Mouse (Mus musculus) lung, postnatal 14 days (tissue): ENCODE results near the gene Map3k1.

Experiments used
- DNase-seq: peaks from one replicate; pipeline ENCODE4 v3.0.0; 2021

Gene Map3k1

DNA sequence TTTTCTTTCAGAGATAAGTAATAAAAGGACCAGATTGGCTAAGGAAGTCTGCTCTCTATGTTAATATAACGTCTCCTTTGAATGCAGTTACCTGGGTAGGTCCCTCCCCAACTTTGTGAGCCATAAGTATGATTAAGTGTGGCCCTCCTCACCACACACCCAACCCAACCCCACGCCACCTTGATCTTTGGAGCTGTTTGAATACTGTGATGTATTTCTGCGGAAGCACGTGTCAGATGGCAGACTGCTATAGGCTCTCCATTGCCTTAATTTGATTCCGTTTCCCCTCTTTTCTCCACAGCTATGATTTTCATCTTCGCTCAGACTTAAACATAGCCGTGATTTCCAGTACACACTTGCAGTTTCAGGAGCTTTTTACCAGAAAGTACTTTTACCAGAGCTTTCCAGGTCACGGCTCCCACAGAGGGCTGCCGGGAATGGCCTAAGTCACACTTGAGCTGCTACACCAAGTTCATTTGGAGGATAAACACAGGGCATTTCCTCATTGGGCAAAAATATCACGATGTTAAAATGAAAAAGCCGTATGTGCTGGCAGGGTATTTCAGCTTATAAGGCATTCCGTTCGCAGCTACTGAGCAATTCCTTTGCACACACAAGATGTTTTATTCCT is 2.3 kb upstream of the Map3k1 start:
- DNase-seq: no peak

DNA sequence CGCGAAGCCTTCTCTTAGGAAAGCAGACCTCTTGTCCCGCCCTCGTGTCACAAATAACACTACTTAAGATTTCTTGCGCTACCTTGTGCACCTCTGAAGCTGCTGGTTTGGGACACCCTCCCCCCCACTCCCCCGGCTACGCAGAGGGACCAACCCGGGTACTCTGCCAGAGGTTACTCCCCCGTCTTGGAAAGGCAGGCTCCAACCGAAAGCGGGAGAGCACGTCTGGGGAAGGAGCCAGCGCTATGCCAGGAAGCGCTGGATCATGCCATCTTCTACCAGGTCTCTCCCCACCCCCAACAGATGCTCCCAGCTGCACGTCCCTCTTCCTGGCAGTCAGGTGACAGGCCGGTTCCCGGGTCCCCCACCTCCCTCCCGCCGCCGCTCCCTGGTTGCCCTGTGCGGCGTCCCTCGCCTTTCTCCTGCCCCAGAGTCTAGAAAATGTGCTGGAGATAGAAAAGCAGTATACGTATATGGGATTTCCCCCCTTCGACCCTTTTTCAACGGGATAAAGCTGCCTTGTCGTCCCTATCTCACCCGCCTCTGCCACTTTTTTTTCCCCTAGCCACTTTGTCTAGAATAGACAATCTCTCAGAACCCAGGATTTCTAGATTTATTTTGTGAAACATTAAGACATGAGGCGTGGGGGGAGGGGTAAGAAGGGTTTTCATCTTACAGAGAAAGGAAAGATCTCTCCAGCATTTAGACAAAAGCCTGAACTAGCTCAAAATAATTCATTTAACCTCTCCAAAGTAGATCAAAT is 854 bp upstream of the Map3k1 start:
- DNase-seq: peak; percentile 50

DNA sequence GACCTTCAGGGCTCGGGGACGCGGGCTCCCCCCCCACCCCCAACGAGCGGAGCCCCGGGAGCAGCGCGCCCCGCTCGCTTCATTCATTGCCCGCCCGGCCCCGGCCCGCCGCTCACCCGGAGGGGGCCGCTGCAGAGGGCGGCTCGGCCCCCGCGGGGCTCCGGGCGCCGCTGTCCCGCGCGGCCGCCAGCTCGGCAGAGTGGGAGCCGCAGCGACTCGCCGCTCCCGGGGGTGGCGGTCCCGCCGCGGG is 481 bp downstream of the Map3k1 start:
- no peak for DNase-seq

- no peak for DNase-seq
Measured at GRCm38 (mm10) chr13:111807596-111808386, 1.0 kb downstream of the Map3k1 start.

DNA sequence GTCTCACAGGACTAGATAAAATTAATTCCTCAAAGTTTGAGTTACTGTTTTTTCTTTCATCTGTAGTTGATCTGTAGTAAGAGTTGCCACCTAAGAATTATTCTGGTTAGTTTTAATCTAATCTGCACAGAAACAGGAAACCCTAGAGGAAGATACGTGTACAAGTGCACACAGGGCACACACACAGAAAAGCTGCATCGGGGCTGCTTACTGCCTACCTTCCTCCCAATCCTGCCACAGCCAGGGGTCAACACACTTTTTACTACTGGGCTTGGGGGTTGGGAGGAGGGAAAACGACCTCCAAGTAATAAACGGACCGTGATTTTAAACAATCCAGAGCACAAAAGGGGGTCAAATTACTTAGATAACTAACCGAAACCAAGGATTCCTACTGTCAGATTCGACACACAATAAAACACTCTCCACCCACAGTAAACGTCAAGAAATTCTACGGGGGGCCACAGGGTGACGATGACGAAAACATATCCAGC is 1.6 kb downstream of the Map3k1 start:
- DNase-seq: no peak

DNA sequence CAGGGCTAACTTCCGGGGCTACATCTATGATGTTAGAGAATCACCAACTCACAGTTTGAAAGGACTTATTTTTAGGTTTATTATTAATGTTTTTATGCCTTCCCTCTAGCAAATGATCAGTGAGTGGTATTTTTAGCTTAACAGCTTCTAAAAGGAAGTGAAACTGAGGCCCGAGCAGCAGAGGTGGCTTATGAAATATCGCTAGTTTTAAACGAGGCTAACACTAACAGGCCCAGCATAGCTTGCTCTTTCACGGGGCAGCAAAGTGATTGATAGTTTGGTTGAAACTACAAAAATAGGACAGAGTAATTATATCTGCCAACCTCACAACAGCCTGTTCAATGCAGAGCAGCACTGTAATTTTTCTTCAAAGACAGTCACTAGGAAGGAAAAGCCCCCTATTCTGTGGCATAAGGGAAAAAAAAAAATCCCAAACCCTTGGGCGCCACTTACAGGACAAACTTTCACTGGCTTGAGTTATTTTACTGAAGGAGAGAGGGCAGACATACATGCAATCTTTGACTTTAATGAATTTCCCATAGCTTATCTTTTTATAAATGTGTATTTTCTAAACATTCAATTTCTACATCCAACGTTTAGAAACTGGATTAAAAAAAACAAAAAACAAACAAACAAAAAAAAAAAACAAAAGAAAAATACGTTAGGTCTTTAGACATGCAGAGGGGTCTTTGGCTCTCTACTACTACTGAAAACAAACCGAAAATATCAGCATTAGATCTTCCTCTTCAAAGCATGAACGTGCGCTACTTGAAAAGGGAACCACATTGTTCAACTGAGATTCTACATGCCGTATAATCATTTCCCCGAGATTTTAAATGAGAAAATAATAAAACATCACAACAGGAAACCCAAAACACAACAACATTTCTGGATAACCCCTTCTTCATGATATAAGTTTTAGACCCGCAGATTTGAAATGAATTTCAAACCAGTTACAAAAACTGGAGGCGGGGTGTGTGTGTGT is 2.8 kb downstream of the Map3k1 start:
- no peak for DNase-seq

- peak; percentile 3 for DNase-seq
Measured at GRCm38 (mm10) chr13:111804951-111805673, 3.7 kb downstream of the Map3k1 start.

GRCm38 (mm10) chr13:111804189-111804588 is 4.6 kb downstream of the Map3k1 start:
- DNase-seq: no peak

- DNase-seq: peak; percentile 7
Measured at GRCm38 (mm10) chr13:111803506-111803905, 5.3 kb downstream of the Map3k1 start.

DNA sequence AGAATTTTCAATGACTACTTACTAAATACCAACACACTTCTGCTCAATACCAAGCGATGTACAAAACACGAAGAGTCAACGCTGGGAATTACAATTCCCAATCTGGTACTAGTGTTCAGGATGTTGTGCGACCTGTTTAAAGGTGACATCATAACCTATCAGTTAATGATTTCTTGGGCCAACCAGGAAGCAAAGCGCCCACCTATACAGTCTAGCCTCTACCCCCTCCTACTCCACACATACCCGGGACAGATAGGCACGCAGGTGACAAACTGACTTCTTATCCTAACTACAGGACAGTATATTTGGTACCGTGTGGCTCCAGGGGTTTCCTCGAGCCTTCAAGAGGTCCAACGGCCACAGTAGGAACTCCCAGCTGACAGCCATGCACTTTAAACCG is 5.9 kb downstream of the Map3k1 start:
- peak; percentile 0 for DNase-seq

GRCm38 (mm10) chr13:111802271-111802665 is 6.5 kb downstream of the Map3k1 start:
- peak; percentile 0 for DNase-seq

DNA sequence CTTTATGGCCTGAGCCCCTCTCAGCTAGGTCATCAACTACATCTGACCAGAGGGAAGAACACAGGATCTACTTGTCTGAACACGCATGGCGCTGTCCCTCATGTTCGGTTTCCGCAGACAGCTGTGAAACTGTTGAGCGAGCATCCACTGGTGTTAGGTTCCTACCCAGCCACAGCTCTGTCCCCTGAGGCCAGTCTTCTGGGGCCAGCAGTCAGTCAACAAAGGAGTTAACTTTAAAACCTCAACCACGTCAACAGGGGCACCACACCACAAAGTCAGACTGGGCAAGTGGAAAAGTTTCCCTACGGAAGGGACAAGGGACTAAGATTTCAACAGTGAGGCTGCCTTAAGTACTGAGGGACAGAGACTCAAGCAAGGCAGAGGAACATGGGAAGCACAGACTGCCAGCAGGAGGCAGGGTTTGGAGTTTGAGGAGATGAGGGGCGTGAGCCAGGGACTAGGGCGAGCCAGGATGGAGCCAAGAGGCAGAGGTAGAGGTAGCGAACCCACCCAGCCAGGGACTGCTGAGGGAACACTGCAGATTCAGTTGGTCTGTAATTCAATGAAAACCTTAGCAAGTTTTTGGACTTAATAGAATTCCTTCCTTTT is 7.0 kb downstream of the Map3k1 start:
- peak; percentile 2 for DNase-seq

DNA sequence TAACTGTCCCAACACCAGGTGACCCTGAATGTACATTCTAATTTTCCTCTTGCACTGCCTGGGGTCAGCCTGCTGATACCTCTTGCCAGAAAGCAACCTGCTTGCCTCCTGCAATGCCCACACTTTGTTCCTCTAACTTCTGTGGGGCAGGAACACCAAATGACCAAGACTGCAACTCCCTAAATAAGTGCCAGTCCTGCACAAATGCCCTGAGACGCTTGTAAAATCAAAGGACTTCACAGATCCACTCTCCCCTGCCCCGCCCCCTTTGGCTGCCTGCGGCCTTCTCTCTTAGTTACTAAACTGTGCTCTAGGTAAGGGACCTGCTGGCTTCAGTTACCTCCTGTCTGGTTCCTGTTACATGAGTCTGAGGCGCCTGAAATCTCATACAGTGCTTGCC is 7.9 kb downstream of the Map3k1 start:
- peak; percentile 43 for DNase-seq

GRCm38 (mm10) chr13:111798044-111798443 is 10.7 kb downstream of the Map3k1 start:
- no peak for DNase-seq

GRCm38 (mm10) chr13:111797021-111797420 is 11.8 kb downstream of the Map3k1 start:
- peak; percentile 77 for DNase-seq

GRCm38 (mm10) chr13:111796191-111796920 is 12.4 kb downstream of the Map3k1 start:
- DNase-seq: peak; percentile 58

- no peak for DNase-seq
Measured at GRCm38 (mm10) chr13:111792975-111793287, 15.9 kb downstream of the Map3k1 start.

DNA sequence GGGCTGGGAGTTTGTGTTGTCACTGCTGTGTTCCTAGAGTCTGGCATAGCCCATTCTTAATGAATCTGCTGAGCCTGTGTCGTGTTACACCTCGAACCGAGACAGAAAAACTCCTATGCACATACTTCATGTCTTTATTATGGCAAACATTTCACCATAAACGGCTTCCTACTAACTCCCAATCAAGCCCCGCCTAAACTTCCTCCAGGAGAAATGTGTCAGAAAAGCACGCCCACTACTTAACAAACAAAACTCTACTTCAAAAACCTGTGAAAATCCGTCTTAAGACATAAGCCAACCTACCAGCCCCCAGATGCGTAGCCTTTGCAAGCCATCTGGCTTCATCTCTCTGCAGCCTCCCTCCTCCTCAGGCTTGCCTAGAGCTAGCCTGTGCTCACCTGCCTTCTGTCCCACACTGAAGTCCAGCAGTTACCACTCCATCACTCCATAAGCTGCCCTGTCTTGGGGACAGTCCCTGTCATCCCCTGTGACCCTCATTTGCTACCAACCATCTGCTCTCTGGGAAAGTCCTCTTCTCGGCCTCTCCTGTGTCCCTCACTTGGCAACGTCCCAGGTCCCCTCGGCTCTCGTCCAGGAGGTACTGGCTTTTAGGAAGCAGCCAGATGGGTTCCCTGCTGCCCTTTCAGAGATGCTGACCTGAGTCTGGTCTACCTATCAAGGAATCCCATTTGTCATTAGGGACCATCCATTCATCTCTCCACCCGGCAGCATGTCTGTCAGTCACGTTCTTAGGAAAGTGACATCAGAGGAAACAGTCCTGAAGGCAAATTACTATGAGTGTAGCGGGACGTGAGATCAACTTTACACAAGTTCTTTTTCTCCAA is 16.4 kb downstream of the Map3k1 start:
- DNase-seq: peak; percentile 52

- no peak for DNase-seq
Measured at GRCm38 (mm10) chr13:111791596-111791995, 17.2 kb downstream of the Map3k1 start.
